12 mouse cellular contexts compared by ENCODE assay signal in genomic region chr2:57617258-57617657, GRCm38 (mm10).
DNase-seq lines count a peak whose midpoint lies in the region; ATAC-seq and TF ChIP-seq lines count a peak whose summit lies in the region.
"Had no signal": no experiment of that assay in that cellular context is flagged by ENCODE, and none has a peak within 500 bp of the region (broad histone marks: within the 10 kb centered on the region; RNA-seq: fewer than 3 reads in every experiment).

No protein-coding gene starts in this region.

- WGBS in heart, embryonic 11.5 days (ENCODE audit: insufficient replicate concordance), result 83% methylated on average over 2 of the region's 2 CpGs
- 86% methylated on average over 2 of the region's 2 CpGs for WGBS in midbrain, embryonic 10.5 days
- WGBS in midbrain, embryonic 11.5 days, result 77% methylated on average over 2 of the region's 2 CpGs
- 75% methylated on average over 2 of the region's 2 CpGs for WGBS in limb, embryonic 13.5 days
- 79% methylated on average over 2 of the region's 2 CpGs for WGBS in stomach, postnatal 0 days

- H3K27me3 ChIP-seq in heart, embryonic 11.5 days (ENCODE audit: control insufficient read depth, insufficient read depth, low read length), result no peaks in the 10 kb centered on the region
- H3K27me3 ChIP-seq in midbrain, embryonic 10.5 days (ENCODE audit: low read depth, poor library complexity, severe bottlenecking), result peaks cover 10% of the 10 kb centered on the region
- H3K27me3 ChIP-seq in midbrain, embryonic 11.5 days (ENCODE audit: control insufficient read depth, insufficient read depth, low read length), result no peaks in the 10 kb centered on the region
- 0 out of 2 replicates have a peak, but pooled peaks cover 6% of the 10 kb centered on the region for H3K27me3 ChIP-seq in limb, embryonic 13.5 days
- no peaks in the 10 kb centered on the region for H3K27me3 ChIP-seq in stomach, postnatal 0 days (ENCODE audit: control insufficient read depth, insufficient read depth, low read length)

- H3K4me1 ChIP-seq in heart, embryonic 11.5 days (ENCODE audit: control insufficient read depth, insufficient read depth, low read length), result no peaks in the 10 kb centered on the region
- H3K4me1 ChIP-seq in midbrain, embryonic 10.5 days, result peaks cover 37% of the 10 kb centered on the region
- peaks cover 14% of the 10 kb centered on the region for H3K4me1 ChIP-seq in midbrain, embryonic 11.5 days (ENCODE audit: control insufficient read depth, insufficient read depth, low read length)
- H3K4me1 ChIP-seq in limb, embryonic 13.5 days, result peaks cover 9% of the 10 kb centered on the region; the same call in 1 of the 2 replicates
- no peaks in the 10 kb centered on the region for H3K4me1 ChIP-seq in stomach, postnatal 0 days (replicated peaks; ENCODE audit: control insufficient read depth, insufficient read depth)

- H3K9ac ChIP-seq in heart, embryonic 11.5 days (ENCODE audit: low read depth, low read length), result peak overlapping the region; percentile 64; the same call in 1 of the 2 replicates
- H3K9ac ChIP-seq in midbrain, embryonic 11.5 days (ENCODE audit: low read length), result no peak overlapping the region; the same call in 1 of the 2 replicates
- no peak overlapping the region for H3K9ac ChIP-seq in limb, embryonic 13.5 days
- H3K9ac ChIP-seq in stomach, postnatal 0 days (ENCODE audit: low read length), result no peak overlapping the region
- H3K9ac ChIP-seq: liver, embryonic 14.5 days had no signal

- TF ChIP-seq CTCF in stomach, postnatal 0 days (IDR thresholded peaks at IDR 0.05; ENCODE audit: low read depth), result no peak

- peak overlapping the region; percentile 68 for H3K4me2 ChIP-seq in heart, embryonic 11.5 days
- no peak overlapping the region; the same call in 1 of the 2 replicates for H3K4me2 ChIP-seq in midbrain, embryonic 11.5 days
- H3K4me2 ChIP-seq in limb, embryonic 13.5 days (replicated peaks), result peak overlapping the region; percentile 64
- peak overlapping the region; percentile 44 for H3K4me2 ChIP-seq in stomach, postnatal 0 days (replicated peaks; ENCODE audit: low read depth)

- H3K9me3 ChIP-seq in heart, embryonic 11.5 days (replicated peaks; ENCODE audit: control insufficient read depth, low read length), result no peaks in the 10 kb centered on the region
- H3K9me3 ChIP-seq in midbrain, embryonic 10.5 days (replicated peaks), result no peaks in the 10 kb centered on the region
- no peaks in the 10 kb centered on the region for H3K9me3 ChIP-seq in midbrain, embryonic 11.5 days (ENCODE audit: control insufficient read depth, low read length)
- no peaks in the 10 kb centered on the region for H3K9me3 ChIP-seq in limb, embryonic 13.5 days
- H3K9me3 ChIP-seq in stomach, postnatal 0 days (ENCODE audit: control insufficient read depth, low read length), result no peaks in the 10 kb centered on the region

- ATAC-seq in heart, embryonic 11.5 days (replicated peaks; ENCODE audit: insufficient number of reproducible peaks, low FRiP score, low TSS enrichment), result no peak
- no peak for ATAC-seq in midbrain, embryonic 11.5 days (ENCODE audit: low FRiP score)
- no peak; the same call in 1 of the 2 replicates for ATAC-seq in limb, embryonic 13.5 days (ENCODE audit: low FRiP score, low read depth)
- no peak for ATAC-seq in stomach, postnatal 0 days (ENCODE audit: low FRiP score, low TSS enrichment)

- no peak overlapping the region for H3K27ac ChIP-seq in heart, embryonic 11.5 days (ENCODE audit: low read depth, low read length)
- peak overlapping the region; percentile 75; the same call in 1 of the 2 replicates for H3K27ac ChIP-seq in midbrain, embryonic 10.5 days (replicated peaks)
- no peak overlapping the region for H3K27ac ChIP-seq in midbrain, embryonic 11.5 days (ENCODE audit: low read depth, low read length)
- no peak overlapping the region for H3K27ac ChIP-seq in limb, embryonic 13.5 days
- no peak overlapping the region for H3K27ac ChIP-seq in stomach, postnatal 0 days (replicated peaks)
- H3K27ac ChIP-seq: liver, embryonic 14.5 days had no signal

- H3K36me3 ChIP-seq in heart, embryonic 11.5 days (ENCODE audit: control insufficient read depth, insufficient read depth, low read length), result no peaks in the 10 kb centered on the region
- no peaks in the 10 kb centered on the region for H3K36me3 ChIP-seq in midbrain, embryonic 10.5 days
- no peaks in the 10 kb centered on the region for H3K36me3 ChIP-seq in midbrain, embryonic 11.5 days (ENCODE audit: control insufficient read depth, insufficient read depth, low read length)
- no peaks in the 10 kb centered on the region for H3K36me3 ChIP-seq in limb, embryonic 13.5 days
- no peaks in the 10 kb centered on the region for H3K36me3 ChIP-seq in stomach, postnatal 0 days (ENCODE audit: control insufficient read depth, insufficient read depth, low read length)

- no peak for TF ChIP-seq EP300 in stomach, postnatal 0 days (optimal IDR thresholded peaks at IDR 0.05)

- DNase-seq in heart, postnatal 4 days, result no peak
- DNase-seq in midbrain, embryonic 10.5 days (ENCODE audit: low spot score), result no peak
- no peak for DNase-seq in midbrain, embryonic 11.5 days (ENCODE audit: low spot score, missing footprints)
- no peak for DNase-seq in stomach, postnatal 0 days (ENCODE audit: low spot score)
- DNase-seq in yolk sac, embryonic 10.5 days (ENCODE audit: low spot score), result no peak
- no peak for DNase-seq in layer of hippocampus, adult 9-11 months
- DNase-seq: adrenal gland, adult 8-10 months; gastrocnemius, postnatal 25 days; right cerebral cortex, postnatal 14 days had no signal

- H3K4me3 ChIP-seq in heart, embryonic 11.5 days (ENCODE audit: low read depth, low read length), result no peak overlapping the region
- H3K4me3 ChIP-seq in midbrain, embryonic 10.5 days, result peak overlapping the region; percentile 52; the same call in 1 of the 2 replicates
- H3K4me3 ChIP-seq in midbrain, embryonic 11.5 days (ENCODE audit: low read depth, low read length), result no peak overlapping the region
- H3K4me3 ChIP-seq in limb, embryonic 13.5 days, result peak overlapping the region; percentile 36; the same call in 1 of the 2 replicates
- no peak overlapping the region for H3K4me3 ChIP-seq in stomach, postnatal 0 days (ENCODE audit: low read depth, low read length)

Comparison
In these comparisons a context has a peak if more than half of its experiments do, and no peak if none do; other contexts are left out.
1. H3K4me3 ChIP-seq: peak in midbrain, embryonic 10.5 days (single experiment) and limb, embryonic 13.5 days (single experiment); none in heart, embryonic 11.5 days (single experiment), midbrain, embryonic 11.5 days (single experiment) and stomach, postnatal 0 days (single experiment).